Mouse (Mus musculus): ENCODE results near the gene Trir.

GRCm38 (mm10) chr8:84996978-84997377, 29.6 kb upstream of the Trir start:
- TF ChIP-seq CTCF (IDR thresholded peaks at IDR 0.05; ENCODE audit: control insufficient read depth, insufficient read depth, insufficient read length) (no peak), MAX (IDR thresholded peaks at IDR 0.05) (no peak), MYOG (IDR thresholded peaks at IDR 0.05; ENCODE audit: control insufficient read depth, extremely low read depth, insufficient read length) (no peak)

All from C2C12 (cell line).